Mouse (Mus musculus): Measurements from ENCODE around the gene Tmem247. TPM values are rescaled to one million over a fixed set of nuclear protein-coding genes. Genes with fewer than 3 reads are reported as not detected.

Tmem247 gene
- polyA plus RNA-seq (2014; fragmentation: Nextera tagmentation; extraction: Ambion mirVana), result not detected in 2 replicates

- Histone ChIP-seq H3K4me2 (no peak within 1 kb of the TSS), H3K9ac (no peak within 1 kb of the TSS), H3K9me3 (ENCODE audit: low read depth, low read length) (no peaks in the 10 kb centered on the region), H3K27ac (ENCODE audit: low read depth) (no peak within 1 kb of the TSS), H3K4me1 (ENCODE audit: insufficient read depth) (no peaks in the 10 kb centered on the region), H3K27me3 (ENCODE audit: insufficient read depth, low read length) (no peaks in the 10 kb centered on the region), H3K4me3 (ENCODE audit: low read depth, low read length) (no peak within 1 kb of the TSS), H3K36me3 (ENCODE audit: insufficient read depth) (no peaks in the 10 kb centered on the region)
- ATAC-seq (ENCODE audit: insufficient read depth) (no peak), DNase-seq (no peak)
- WGBS, result 90% methylated on average over 10 of the region's 10 CpGs
- 0 out of 2 replicates have a peak, but pooled peaks have one; percentile 6 for TF ChIP-seq CTCF (IDR thresholded peaks at IDR 0.05; ENCODE audit: low read depth)
These were observed at the start of gene Tmem247 for GRCm38 (mm10) chr17:86917048-86917447. TSS of gene Tmem247 (plus strand) at chr17:86917348.

GRCm38 (mm10) chr17:86870586-86870985 lies 46.6 kb upstream of the Tmem247 start:
- no peak for ATAC-seq (ENCODE audit: insufficient read depth)
- H3K27me3 ChIP-seq (ENCODE audit: insufficient read depth, low read length), result no peaks in the 10 kb centered on the region
- TF ChIP-seq CTCF (IDR thresholded peaks at IDR 0.05; ENCODE audit: low read depth), result no peak
- no peak overlapping the region for H3K9ac ChIP-seq
- H3K9me3 ChIP-seq (ENCODE audit: low read depth, low read length), result no peaks in the 10 kb centered on the region
- H3K27ac ChIP-seq (ENCODE audit: low read depth), result no peak overlapping the region
- no peak for DNase-seq
- H3K4me1 ChIP-seq (ENCODE audit: insufficient read depth), result no peaks in the 10 kb centered on the region
- H3K4me2 ChIP-seq, result no peak overlapping the region
- 85% methylated on average over 8 of the region's 8 CpGs for WGBS
- no peaks in the 10 kb centered on the region for H3K36me3 ChIP-seq (ENCODE audit: insufficient read depth)
- no peak overlapping the region for H3K4me3 ChIP-seq (ENCODE audit: low read depth, low read length)

GRCm38 (mm10) chr17:86872643-86873042 lies 44.5 kb upstream of the Tmem247 start:
- no peak for TF ChIP-seq CTCF (IDR thresholded peaks at IDR 0.05; ENCODE audit: low read depth)
- no peaks in the 10 kb centered on the region for H3K4me1 ChIP-seq (ENCODE audit: insufficient read depth)
- H3K9ac ChIP-seq, result no peak overlapping the region
- H3K9me3 ChIP-seq (ENCODE audit: low read depth, low read length), result no peaks in the 10 kb centered on the region
- no peak overlapping the region for H3K27ac ChIP-seq (ENCODE audit: low read depth)
- 70% methylated on average over 6 of the region's 6 CpGs for WGBS
- H3K4me2 ChIP-seq, result no peak overlapping the region
- ATAC-seq (ENCODE audit: insufficient read depth), result no peak
- no peaks in the 10 kb centered on the region for H3K36me3 ChIP-seq (ENCODE audit: insufficient read depth)
- DNase-seq, result no peak
- H3K4me3 ChIP-seq (ENCODE audit: low read depth, low read length), result no peak overlapping the region
- no peaks in the 10 kb centered on the region for H3K27me3 ChIP-seq (ENCODE audit: insufficient read depth, low read length)

GRCm38 (mm10) chr17:86876940-86877339 lies 40.2 kb upstream of the Tmem247 start:
- ATAC-seq (ENCODE audit: insufficient read depth), result no peak
- no peak overlapping the region for H3K27ac ChIP-seq (ENCODE audit: low read depth)
- H3K27me3 ChIP-seq (ENCODE audit: insufficient read depth, low read length), result no peaks in the 10 kb centered on the region
- H3K4me1 ChIP-seq (ENCODE audit: insufficient read depth), result no peaks in the 10 kb centered on the region
- H3K9ac ChIP-seq, result no peak overlapping the region
- TF ChIP-seq CTCF (IDR thresholded peaks at IDR 0.05; ENCODE audit: low read depth), result no peak
- DNase-seq, result no peak
- WGBS, result 78% methylated on average over 9 of the region's 9 CpGs
- H3K4me3 ChIP-seq (ENCODE audit: low read depth, low read length), result no peak overlapping the region
- H3K4me2 ChIP-seq, result no peak overlapping the region
- no peaks in the 10 kb centered on the region for H3K36me3 ChIP-seq (ENCODE audit: insufficient read depth)
- H3K9me3 ChIP-seq (ENCODE audit: low read depth, low read length), result no peaks in the 10 kb centered on the region

- no peaks in the 10 kb centered on the region for H3K36me3 ChIP-seq (ENCODE audit: insufficient read depth)
- no peak overlapping the region for H3K27ac ChIP-seq (ENCODE audit: low read depth)
- TF ChIP-seq CTCF (IDR thresholded peaks at IDR 0.05; ENCODE audit: low read depth), result no peak
- no peak for ATAC-seq (ENCODE audit: insufficient read depth)
- no peak overlapping the region for H3K4me2 ChIP-seq
- no peaks in the 10 kb centered on the region for H3K27me3 ChIP-seq (ENCODE audit: insufficient read depth, low read length)
- 62% methylated on average over 2 of the region's 2 CpGs for WGBS
- DNase-seq, result no peak
- no peak overlapping the region for H3K4me3 ChIP-seq (ENCODE audit: low read depth, low read length)
- H3K9ac ChIP-seq, result no peak overlapping the region
- no peaks in the 10 kb centered on the region for H3K4me1 ChIP-seq (ENCODE audit: insufficient read depth)
- no peaks in the 10 kb centered on the region for H3K9me3 ChIP-seq (ENCODE audit: low read depth, low read length)
These were observed 39.4 kb upstream of the Tmem247 start for GRCm38 (mm10) chr17:86877747-86878146.

- no peak for DNase-seq
- no peak overlapping the region for H3K27ac ChIP-seq (ENCODE audit: low read depth)
- no peak overlapping the region for H3K4me3 ChIP-seq (ENCODE audit: low read depth, low read length)
- no peak for ATAC-seq (ENCODE audit: insufficient read depth)
- H3K27me3 ChIP-seq (ENCODE audit: insufficient read depth, low read length), result no peaks in the 10 kb centered on the region
- no peaks in the 10 kb centered on the region for H3K4me1 ChIP-seq (ENCODE audit: insufficient read depth)
- H3K9me3 ChIP-seq (ENCODE audit: low read depth, low read length), result no peaks in the 10 kb centered on the region
- H3K9ac ChIP-seq, result no peak overlapping the region
- TF ChIP-seq CTCF (IDR thresholded peaks at IDR 0.05; ENCODE audit: low read depth), result no peak
- H3K4me2 ChIP-seq, result no peak overlapping the region
- WGBS, result 82% methylated on average over 10 of the region's 10 CpGs
- H3K36me3 ChIP-seq (ENCODE audit: insufficient read depth), result no peaks in the 10 kb centered on the region
These were observed 37.1 kb upstream of the Tmem247 start for GRCm38 (mm10) chr17:86880056-86880455.

- TF ChIP-seq CTCF (IDR thresholded peaks at IDR 0.05; ENCODE audit: low read depth), result no peak
- H3K4me2 ChIP-seq, result no peak overlapping the region
- no peak overlapping the region for H3K27ac ChIP-seq (ENCODE audit: low read depth)
- 62% methylated on average over 4 of the region's 4 CpGs for WGBS
- no peaks in the 10 kb centered on the region for H3K4me1 ChIP-seq (ENCODE audit: insufficient read depth)
- no peaks in the 10 kb centered on the region for H3K9me3 ChIP-seq (ENCODE audit: low read depth, low read length)
- no peaks in the 10 kb centered on the region for H3K27me3 ChIP-seq (ENCODE audit: insufficient read depth, low read length)
- H3K4me3 ChIP-seq (ENCODE audit: low read depth, low read length), result no peak overlapping the region
- H3K36me3 ChIP-seq (ENCODE audit: insufficient read depth), result no peaks in the 10 kb centered on the region
- DNase-seq (no peak), ATAC-seq (ENCODE audit: insufficient read depth) (no peak)
- H3K9ac ChIP-seq, result no peak overlapping the region
These were observed 36.6 kb upstream of the Tmem247 start for GRCm38 (mm10) chr17:86880461-86881044.

All from lung, embryonic 14.5 days (tissue).